Mouse (Mus musculus) E14TG2a.4 (cell line): ENCODE measurements around the gene Stard10.
A peak's percentile ranks its signal among the peaks of the same experiment; 100 is the strongest.

Source experiments
- H3K27me3 ChIP-seq: 2 replicates; pipeline ENCODE4 v1.6.1; 2014; ENCODE audit warnings: low read length, control low read depth; ENCODE audit not compliant: insufficient read depth
- H3K36me3 ChIP-seq: 2 replicates; pipeline ENCODE4 v1.6.1; 2014; ENCODE audit warnings: low read length, control low read depth; ENCODE audit not compliant: insufficient read depth
- H3K4me1 ChIP-seq: replicated peaks from 2 replicates; pipeline ENCODE4 v1.6.1; 2014; ENCODE audit warnings: low read depth, low read length, control low read depth
- H3K4me3 ChIP-seq: replicated peaks from 2 replicates; pipeline ENCODE4 v1.5.1; 2014; ENCODE audit warnings: mild to moderate bottlenecking, low read length
- H3K9me3 ChIP-seq: 2 replicates; pipeline ENCODE4 v1.6.1; 2014; ENCODE audit warnings: low read length, control low read depth
- CTCF ChIP-seq: conservative IDR thresholded peaks from 2 replicates; pipeline ENCODE4 v1.5.1; 2014; ENCODE audit warnings: low read length
- NANOG ChIP-seq: IDR thresholded peaks from 2 replicates; pipeline ENCODE4 v1.6.1; 2014; ENCODE audit warnings: borderline replicate concordance, low read length, mixed read lengths
- POU5F1 ChIP-seq: IDR thresholded peaks from 2 replicates; pipeline ENCODE4 v1.6.1; 2014; ENCODE audit warnings: low read length, borderline replicate concordance

Gene Stard10

GRCm38 (mm10) chr7:101296252-101297022 is 20.4 kb upstream of the Stard10 start:
- H3K27me3 ChIP-seq, result peaks cover 58% of the 10 kb centered on the region
- peaks cover 13% of the 10 kb centered on the region for H3K9me3 ChIP-seq
- H3K4me1 ChIP-seq, result peaks cover 26% of the 10 kb centered on the region
- peak overlapping the region; percentile 66 for H3K4me3 ChIP-seq
- H3K36me3 ChIP-seq, result 0 out of 2 replicates have a peak, but pooled peaks cover 3% of the 10 kb centered on the region
- TF ChIP-seq NANOG (no peak), POU5F1 (no peak), CTCF (no peak)

GRCm38 (mm10) chr7:101297023-101297405 is 19.9 kb upstream of the Stard10 start:
- H3K9me3 ChIP-seq, result peaks cover 13% of the 10 kb centered on the region
- no peak for TF ChIP-seq POU5F1
- no peak for TF ChIP-seq NANOG
- TF ChIP-seq CTCF, result no peak
- peak overlapping the region; percentile 17; the same call in 1 of the 2 replicates for H3K4me3 ChIP-seq
- H3K4me1 ChIP-seq, result peaks cover 28% of the 10 kb centered on the region
- H3K27me3 ChIP-seq, result peaks cover 61% of the 10 kb centered on the region
- no peaks in the 10 kb centered on the region for H3K36me3 ChIP-seq

- no peak for TF ChIP-seq NANOG
- no peak for TF ChIP-seq POU5F1
- Histone ChIP-seq H3K9me3 (peaks cover 13% of the 10 kb centered on the region), H3K27me3 (peaks cover 66% of the 10 kb centered on the region), H3K36me3 (no peaks in the 10 kb centered on the region), H3K4me3 (no peak overlapping the region), H3K4me1 (peaks cover 36% of the 10 kb centered on the region)
These were observed 18.5 kb upstream of the Stard10 start for GRCm38 (mm10) chr7:101298375-101298774.

- TF ChIP-seq NANOG (no peak), CTCF (no peak), POU5F1 (no peak)
- H3K36me3 ChIP-seq, result no peaks in the 10 kb centered on the region
These were observed 15.5 kb upstream of the Stard10 start for GRCm38 (mm10) chr7:101301361-101301880.

GRCm38 (mm10) chr7:101301881-101302456 is 14.9 kb upstream of the Stard10 start, which contains the start of gene Atg16l2:
TSS of gene Atg16l2 (minus strand) at chr7:101302251.
- Histone ChIP-seq H3K27me3 (peaks cover 58% of the 10 kb centered on the region), H3K4me1 (peaks cover 18% of the 10 kb centered on the region), H3K36me3 (no peaks in the 10 kb centered on the region), H3K9me3 (peaks cover 10% of the 10 kb centered on the region), H3K4me3 (peak within 1 kb of the TSS; percentile 88)
- TF ChIP-seq POU5F1 (no peak), CTCF (no peak), NANOG (no peak)

More at GRCm38 (mm10) chr7:101301361-101301880, 15.5 kb upstream of the Stard10 start:
- Histone ChIP-seq H3K27me3 (peaks cover 63% of the 10 kb centered on the region), H3K4me3 (peak overlapping the region; percentile 88), H3K4me1 (peaks cover 19% of the 10 kb centered on the region), H3K9me3 (peaks cover 13% of the 10 kb centered on the region)

GRCm38 (mm10) chr7:101302691-101303090 is 14.2 kb upstream of the Stard10 start:
- Histone ChIP-seq H3K27me3 (peaks cover 52% of the 10 kb centered on the region), H3K36me3 (no peaks in the 10 kb centered on the region), H3K9me3 (peaks cover 3% of the 10 kb centered on the region), H3K4me3 (peak overlapping the region; percentile 88), H3K4me1 (peaks cover 18% of the 10 kb centered on the region)
- TF ChIP-seq NANOG, result no peak

- Histone ChIP-seq H3K36me3 (no peaks in the 10 kb centered on the region), H3K4me1 (peaks cover 27% of the 10 kb centered on the region), H3K9me3 (no peaks in the 10 kb centered on the region), H3K27me3 (peaks cover 12% of the 10 kb centered on the region), H3K4me3 (no peak overlapping the region)
- TF ChIP-seq NANOG, result no peak
- no peak for TF ChIP-seq CTCF
- TF ChIP-seq POU5F1, result no peak
These were observed 10.0 kb upstream of the Stard10 start for GRCm38 (mm10) chr7:101306841-101307240.

GRCm38 (mm10) chr7:101309985-101310326 is 6.9 kb upstream of the Stard10 start:
- TF ChIP-seq POU5F1 (no peak), CTCF (no peak), NANOG (no peak)
- H3K36me3 ChIP-seq, result no peaks in the 10 kb centered on the region
- no peaks in the 10 kb centered on the region for H3K9me3 ChIP-seq
- peaks cover 4% of the 10 kb centered on the region; the same call in 1 of the 2 replicates for H3K27me3 ChIP-seq
- peaks cover 19% of the 10 kb centered on the region for H3K4me1 ChIP-seq
- H3K4me3 ChIP-seq, result peak overlapping the region; percentile 81
